9 mouse cellular contexts compared by ENCODE assay signal in genomic region chr3:67512807-67513206, GRCm38 (mm10). TPM values are rescaled to one million over a fixed set of nuclear protein-coding genes. Genes with fewer than 3 reads are reported as not detected.
A peak's percentile ranks its signal among the peaks of the same experiment; 100 is the strongest.
DNase-seq lines count a peak whose midpoint lies in the region; ATAC-seq lines count a peak whose summit lies in the region.
"Had no signal": no experiment of that assay in that cellular context is flagged by ENCODE, and none has a peak within 500 bp of the region (broad histone marks: within the 10 kb centered on the region; RNA-seq: fewer than 3 reads in every experiment).

No protein-coding gene starts in this region.

- H3K27ac ChIP-seq in heart, embryonic 12.5 days (ENCODE audit: poor library complexity, severe bottlenecking) = no peak overlapping the region
- no peak overlapping the region for H3K27ac ChIP-seq in limb, embryonic 10.5 days
- H3K27ac ChIP-seq: stomach, embryonic 15.5 days had no signal

- ATAC-seq in heart, embryonic 12.5 days (ENCODE audit: insufficient number of reproducible peaks, low FRiP score) = no peak; the same call in 1 of the 2 replicates
- peak; percentile 73 for ATAC-seq in monocyte, adult 5-6 weeks (replicated peaks; ENCODE audit: insufficient number of reproducible peaks, low FRiP score, low TSS enrichment, poor library complexity, severe bottlenecking)

- no peaks in the 10 kb centered on the region for H3K9me3 ChIP-seq in heart, embryonic 12.5 days (replicated peaks)
- H3K9me3 ChIP-seq in limb, embryonic 10.5 days (replicated peaks) = no peaks in the 10 kb centered on the region
- H3K9me3 ChIP-seq: stomach, embryonic 15.5 days had no signal

- no peak overlapping the region for H3K4me2 ChIP-seq in heart, embryonic 12.5 days
- H3K4me2 ChIP-seq: stomach, embryonic 15.5 days had no signal

- H3K9ac ChIP-seq in heart, embryonic 12.5 days = no peak overlapping the region
- H3K9ac ChIP-seq: stomach, embryonic 15.5 days had no signal

- H3K4me3 ChIP-seq in heart, embryonic 12.5 days = no peak overlapping the region
- H3K4me3 ChIP-seq in limb, embryonic 10.5 days = no peak overlapping the region
- H3K4me3 ChIP-seq: stomach, embryonic 15.5 days had no signal

- H3K27me3 ChIP-seq in heart, embryonic 12.5 days (replicated peaks) = peaks cover 20% of the 10 kb centered on the region
- H3K27me3 ChIP-seq in limb, embryonic 10.5 days (ENCODE audit: low read depth, poor library complexity, severe bottlenecking) = peaks cover 42% of the 10 kb centered on the region

- 0 out of 2 replicates have a peak, but pooled peaks cover 3% of the 10 kb centered on the region for H3K4me1 ChIP-seq in heart, embryonic 12.5 days (replicated peaks)
- H3K4me1 ChIP-seq in limb, embryonic 10.5 days = peaks cover 16% of the 10 kb centered on the region

- no peaks in the 10 kb centered on the region for H3K36me3 ChIP-seq in heart, embryonic 12.5 days
- no peaks in the 10 kb centered on the region for H3K36me3 ChIP-seq in limb, embryonic 10.5 days
- H3K36me3 ChIP-seq: stomach, embryonic 15.5 days had no signal

- DNase-seq in heart, adult 8-10 months (ENCODE audit: low spot score) = peak; percentile 77
- peak; percentile 72 for DNase-seq in cerebellum, adult 9-10 months
- peak; percentile 39 to 77 for DNase-seq in frontal cortex, postnatal 10 days (ENCODE audit: low spot score in 2 of 2)
- DNase-seq in kidney, adult 18-20 months = peak; percentile 78
- DNase-seq in limb, embryonic 10.5 days (ENCODE audit: low spot score) = peak; percentile 74
- peak; percentile 59 to 75 for DNase-seq in spleen, postnatal 36 days (ENCODE audit: low spot score in 2 of 2)

- WGBS in heart, embryonic 12.5 days = 2% methylated on average over 5 of the region's 5 CpGs
- WGBS in limb, embryonic 10.5 days = 2% methylated on average over 5 of the region's 5 CpGs

RNA-seq across cellular contexts. Expression of gene Rarres1, which starts 2.5 kb away (rescaled TPM):
- 1 to 10 TPM in 2 of 4 experiments, under 1 TPM in 2; 0.46 to 1.4 (median 0.90) TPM for total RNA-seq in heart, adult 8-10 months (2022)
- 0.72 and 0.94 TPM in 2 replicates for polyA plus RNA-seq in heart, embryonic 12.5 days (2016; fragmentation: Nextera tagmentation; extraction: Ambion mirVana)
- polyA plus RNA-seq in limb, embryonic 10.5 days (2016; fragmentation: Nextera tagmentation; extraction: Ambion mirVana) = 0.95 and 5.5 TPM in 2 replicates
- not detected in 3 replicates for total RNA-seq in monocyte, adult 5-6 weeks (2017)

RNA-seq across cellular contexts. Expression of gene Lxn, which starts 49.1 kb away (rescaled TPM):
- 1 to 10 TPM; 1.9 to 4.3 (median 3.3) TPM for total RNA-seq in heart, adult 8-10 months (2022)
- polyA plus RNA-seq in heart, embryonic 12.5 days (2016; fragmentation: Nextera tagmentation; extraction: Ambion mirVana) = 44.9 and 50.7 TPM in 2 replicates
- polyA plus RNA-seq in limb, embryonic 10.5 days (2016; fragmentation: Nextera tagmentation; extraction: Ambion mirVana) = 70.5 and 97.8 TPM in 2 replicates
- 1.7 to 5.0 TPM (median 2.9 TPM) in 3 replicates for total RNA-seq in monocyte, adult 5-6 weeks (2017)
